Mouse (Mus musculus): Measurements from ENCODE around the gene Prrc2b. TPM values are rescaled to one million over a fixed set of nuclear protein-coding genes. Genes with fewer than 3 reads are reported as not detected.
A peak's percentile ranks its signal among the peaks of the same experiment; 100 is the strongest.

Prrc2b gene
- polyA plus RNA-seq, 1 experiment from 2014 or later, result 17.7 TPM

- H3K9me3 ChIP-seq (ENCODE audit: control insufficient read depth), result no peaks in the 10 kb centered on the region
- 90% methylated on average over 8 of the region's 8 CpGs for whole genome bisulfite sequencing
- TF ChIP-seq CTCF (IDR thresholded peaks at IDR 0.05; ENCODE audit: low read depth), result no peak
- H3K27ac ChIP-seq (ENCODE audit: low read depth, low read length), result no peak overlapping the region
- no peaks in the 10 kb centered on the region for H3K27me3 ChIP-seq (replicated peaks; ENCODE audit: control insufficient read depth, insufficient read depth, low read length)
- no peak overlapping the region for H3K4me2 ChIP-seq (replicated peaks; ENCODE audit: low read depth)
- no peak overlapping the region for H3K9ac ChIP-seq (ENCODE audit: low read depth, low read length)
- H3K4me1 ChIP-seq (replicated peaks; ENCODE audit: control insufficient read depth, insufficient read depth, low read length), result no peaks in the 10 kb centered on the region
- H3K4me3 ChIP-seq (ENCODE audit: low read depth, low read length), result no peak overlapping the region
- peaks cover 100% of the 10 kb centered on the region for H3K36me3 ChIP-seq (ENCODE audit: control insufficient read depth, insufficient read depth)
- ATAC-seq, result no peak
These were observed 66.8 kb downstream of the Prrc2b start for GRCm38 (mm10) chr2:32217656-32218055.

GRCm38 (mm10) chr2:32218113-32218512 lies 67.2 kb downstream of the Prrc2b start:
- no peak for ATAC-seq
- WGBS, result 89% methylated on average over 5 of the region's 5 CpGs
- peaks cover 100% of the 10 kb centered on the region for H3K36me3 ChIP-seq (ENCODE audit: control insufficient read depth, insufficient read depth)

GRCm38 (mm10) chr2:32218541-32219334 lies 67.9 kb downstream of the Prrc2b start:
- Histone ChIP-seq H3K4me3 (ENCODE audit: low read depth, low read length) (no peak overlapping the region), H3K9me3 (ENCODE audit: control insufficient read depth) (no peaks in the 10 kb centered on the region), H3K27ac (ENCODE audit: low read depth, low read length) (no peak overlapping the region), H3K4me1 (replicated peaks; ENCODE audit: control insufficient read depth, insufficient read depth, low read length) (no peaks in the 10 kb centered on the region), H3K27me3 (replicated peaks; ENCODE audit: control insufficient read depth, insufficient read depth, low read length) (no peaks in the 10 kb centered on the region), H3K36me3 (ENCODE audit: control insufficient read depth, insufficient read depth) (peaks cover 100% of the 10 kb centered on the region), H3K4me2 (replicated peaks; ENCODE audit: low read depth) (no peak overlapping the region), H3K9ac (ENCODE audit: low read depth, low read length) (no peak overlapping the region)
- 0 out of 2 replicates have a peak, but pooled peaks have one; percentile 6 for ATAC-seq
- 84% methylated on average over 11 of the region's 11 CpGs for WGBS
- no peak for TF ChIP-seq CTCF (IDR thresholded peaks at IDR 0.05; ENCODE audit: low read depth)

More at GRCm38 (mm10) chr2:32218113-32218512, 67.2 kb downstream of the Prrc2b start:
- Histone ChIP-seq H3K27ac (ENCODE audit: low read depth, low read length) (no peak overlapping the region), H3K27me3 (replicated peaks; ENCODE audit: control insufficient read depth, insufficient read depth, low read length) (no peaks in the 10 kb centered on the region), H3K4me2 (replicated peaks; ENCODE audit: low read depth) (no peak overlapping the region), H3K4me3 (ENCODE audit: low read depth, low read length) (no peak overlapping the region), H3K9me3 (ENCODE audit: control insufficient read depth) (no peaks in the 10 kb centered on the region), H3K4me1 (replicated peaks; ENCODE audit: control insufficient read depth, insufficient read depth, low read length) (no peaks in the 10 kb centered on the region), H3K9ac (ENCODE audit: low read depth, low read length) (no peak overlapping the region)
- no peak for TF ChIP-seq CTCF (IDR thresholded peaks at IDR 0.05; ENCODE audit: low read depth)

- no peak overlapping the region for H3K4me3 ChIP-seq (ENCODE audit: low read depth, low read length)
- H3K36me3 ChIP-seq (ENCODE audit: control insufficient read depth, insufficient read depth), result peaks cover 100% of the 10 kb centered on the region
- H3K27ac ChIP-seq (ENCODE audit: low read depth, low read length), result no peak overlapping the region
- no peaks in the 10 kb centered on the region for H3K27me3 ChIP-seq (replicated peaks; ENCODE audit: control insufficient read depth, insufficient read depth, low read length)
- no peaks in the 10 kb centered on the region for H3K9me3 ChIP-seq (ENCODE audit: control insufficient read depth)
- no peak for TF ChIP-seq CTCF (IDR thresholded peaks at IDR 0.05; ENCODE audit: low read depth)
- no peaks in the 10 kb centered on the region for H3K4me1 ChIP-seq (replicated peaks; ENCODE audit: control insufficient read depth, insufficient read depth, low read length)
- H3K9ac ChIP-seq (ENCODE audit: low read depth, low read length), result no peak overlapping the region
- WGBS, result 91% methylated on average over 14 of the region's 14 CpGs
- no peak overlapping the region for H3K4me2 ChIP-seq (replicated peaks; ENCODE audit: low read depth)
- ATAC-seq, result no peak
These were observed 68.6 kb downstream of the Prrc2b start for GRCm38 (mm10) chr2:32219501-32219900.

- Histone ChIP-seq H3K27me3 (replicated peaks; ENCODE audit: control insufficient read depth, insufficient read depth, low read length) (no peaks in the 10 kb centered on the region), H3K36me3 (ENCODE audit: control insufficient read depth, insufficient read depth) (peaks cover 100% of the 10 kb centered on the region), H3K27ac (ENCODE audit: low read depth, low read length) (no peak overlapping the region), H3K9ac (ENCODE audit: low read depth, low read length) (no peak overlapping the region), H3K4me2 (replicated peaks; ENCODE audit: low read depth) (no peak overlapping the region), H3K9me3 (ENCODE audit: control insufficient read depth) (no peaks in the 10 kb centered on the region), H3K4me3 (ENCODE audit: low read depth, low read length) (no peak overlapping the region), H3K4me1 (replicated peaks; ENCODE audit: control insufficient read depth, insufficient read depth, low read length) (no peaks in the 10 kb centered on the region)
- ATAC-seq, result no peak
- 91% methylated on average over 6 of the region's 6 CpGs for WGBS
- no peak for TF ChIP-seq CTCF (IDR thresholded peaks at IDR 0.05; ENCODE audit: low read depth)
These were observed 69.1 kb downstream of the Prrc2b start for GRCm38 (mm10) chr2:32220021-32220420.

- H3K9ac ChIP-seq (ENCODE audit: low read depth, low read length), result no peak overlapping the region
- no peaks in the 10 kb centered on the region for H3K4me1 ChIP-seq (replicated peaks; ENCODE audit: control insufficient read depth, insufficient read depth, low read length)
- 95% methylated on average over 10 of the region's 10 CpGs for WGBS
- no peak overlapping the region for H3K27ac ChIP-seq (ENCODE audit: low read depth, low read length)
- TF ChIP-seq CTCF (IDR thresholded peaks at IDR 0.05; ENCODE audit: low read depth), result no peak
- no peaks in the 10 kb centered on the region for H3K27me3 ChIP-seq (replicated peaks; ENCODE audit: control insufficient read depth, insufficient read depth, low read length)
- no peak overlapping the region for H3K4me3 ChIP-seq (ENCODE audit: low read depth, low read length)
- peaks cover 100% of the 10 kb centered on the region for H3K36me3 ChIP-seq (ENCODE audit: control insufficient read depth, insufficient read depth)
- H3K4me2 ChIP-seq (replicated peaks; ENCODE audit: low read depth), result no peak overlapping the region
- H3K9me3 ChIP-seq (ENCODE audit: control insufficient read depth), result no peaks in the 10 kb centered on the region
- no peak for ATAC-seq
These were observed 70.1 kb downstream of the Prrc2b start for GRCm38 (mm10) chr2:32220969-32221368.

All from intestine, postnatal 0 days (tissue).